Mouse (Mus musculus): ENCODE measurements around the gene Pdzd8. TPM values are rescaled to one million over a fixed set of nuclear protein-coding genes. Genes with fewer than 3 reads are reported as not detected.

The Pdzd8 gene
- polyA plus RNA-seq, 1 experiment from 2014 or later: 38.5 TPM

GRCm38 (mm10) chr19:59252651-59253050, 92.9 kb downstream of the Pdzd8 start:
- no peak for DNase-seq (ENCODE audit: low read depth, low spot score)
- ChIA-PET CTCF (no interaction called here), POLR2A (no interaction called here)
- no peak for TF ChIP-seq CTCF (IDR thresholded peaks at IDR 0.05)
- in situ Hi-C loops (cut with MboI; ENCODE audit: low pct_unique_long_range_greater_than_20kb): no loop called here
- no peak for ATAC-seq
- peaks cover 22% of the 10 kb centered on the region for H3K27me3 ChIP-seq

DNA sequence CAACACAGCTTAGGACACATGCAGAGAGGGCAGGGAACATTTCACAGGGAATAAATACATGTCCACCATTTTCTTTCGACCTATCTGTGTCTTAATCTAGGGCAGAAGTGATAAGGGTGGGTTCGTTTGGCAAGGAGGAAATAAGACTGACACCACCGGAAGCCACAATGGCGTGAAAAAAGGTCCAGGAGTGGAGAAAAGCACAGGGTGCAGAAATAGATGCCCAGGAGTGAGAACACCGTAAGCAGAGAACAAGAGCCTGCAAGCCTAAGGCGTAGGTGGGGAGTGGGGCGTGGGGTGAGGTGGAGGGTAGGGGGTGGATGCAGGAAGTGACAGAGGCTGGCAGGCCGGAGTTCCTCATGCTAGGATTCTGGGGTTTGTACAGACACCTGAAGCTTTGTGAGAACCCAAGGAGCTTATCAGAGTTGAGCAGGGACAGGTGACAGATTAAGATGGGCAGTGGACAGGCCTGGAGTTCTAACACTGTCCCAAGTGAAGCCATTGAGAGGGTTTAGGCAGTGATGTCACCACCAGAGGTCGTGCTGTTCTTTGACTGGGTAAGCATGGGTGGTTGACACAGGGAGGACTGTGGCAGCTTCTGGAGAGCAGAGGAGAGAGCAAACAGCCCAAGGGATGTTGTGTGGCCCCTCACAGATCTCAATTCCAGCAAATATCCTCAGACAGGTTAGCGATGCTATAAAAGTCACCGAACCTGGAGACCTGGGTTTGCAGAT, 96.9 kb downstream of the Pdzd8 start:
- no peak for TF ChIP-seq CTCF (IDR thresholded peaks at IDR 0.05)
- in situ Hi-C loops (cut with MboI; ENCODE audit: low pct_unique_long_range_greater_than_20kb): loop anchor here (10.0 to 25.0 kb wide), 3 partner anchors 136 to 1089 kb away; no protein-coding TSS in a partner anchor
- ATAC-seq (no peak), DNase-seq (ENCODE audit: low read depth, low spot score) (no peak)
- CTCF ChIA-PET: interaction anchor here (0.9 kb wide), 1 partner anchor 31 kb away, joined by 3 read pairs; no protein-coding TSS in a partner anchor
- POLR2A ChIA-PET: no interaction called here
- no peaks in the 10 kb centered on the region for H3K27me3 ChIP-seq

DNA sequence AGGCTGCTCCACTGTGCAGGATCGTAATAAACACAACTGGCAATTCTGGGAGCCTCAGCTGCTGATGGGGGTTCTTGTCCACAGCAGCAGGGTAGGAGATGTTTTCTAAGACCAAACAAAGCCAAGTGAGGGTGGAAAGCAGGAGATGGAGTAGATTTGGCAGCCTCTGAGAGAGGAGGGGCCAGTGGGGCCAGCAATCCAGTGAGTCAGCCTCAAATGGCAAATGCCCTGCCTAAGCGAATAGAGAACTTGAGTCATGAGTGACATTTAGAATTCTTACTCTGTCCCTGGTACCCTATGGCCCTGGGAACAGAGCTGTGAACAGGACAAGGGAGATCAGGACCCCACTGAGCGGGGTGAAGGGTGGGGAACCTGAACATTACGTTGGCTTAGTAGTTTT, 97.4 kb downstream of the Pdzd8 start:
- ATAC-seq (peak; percentile 42), DNase-seq (ENCODE audit: low read depth, low spot score) (no peak)
- CTCF ChIA-PET: no interaction called here
- no peaks in the 10 kb centered on the region for H3K27me3 ChIP-seq
- POLR2A ChIA-PET: interaction anchor here (0.9 kb wide), 1 partner anchor 19 kb away, joined by 3 read pairs; no protein-coding TSS in a partner anchor
- no peak for TF ChIP-seq CTCF (IDR thresholded peaks at IDR 0.05)
- in situ Hi-C loops (cut with MboI; ENCODE audit: low pct_unique_long_range_greater_than_20kb): loop anchor here (10.0 to 25.0 kb wide), 3 partner anchors 137 to 1089 kb away; no protein-coding TSS in a partner anchor

Other genes with a start within 250 kb of the Pdzd8 start
- not detected for gene Vax1, start 175.7 kb downstream of the Pdzd8 start, polyA plus RNA-seq (2021)
- gene Kcnk18, start 126.6 kb downstream of the Pdzd8 start, polyA plus RNA-seq (2021): not detected
- 2.4 TPM for gene Slc18a2, start 84.9 kb downstream of the Pdzd8 start, polyA plus RNA-seq (2021)
- 1,107 TPM for gene Rps12-ps3, start 23.5 kb downstream of the Pdzd8 start, polyA plus RNA-seq (2021)
- gene Emx2, start 112.6 kb upstream of the Pdzd8 start, polyA plus RNA-seq (2021): 49.2 TPM